ENCODE assay signal across 26 mouse cellular contexts in genomic region chr11:112587386-112587785, GRCm38 (mm10).
"Had no signal": no experiment of that assay in that cellular context is flagged by ENCODE, and none has a peak within 500 bp of the region (broad histone marks: within the 10 kb centered on the region; RNA-seq: fewer than 3 reads in every experiment).

No protein-coding gene starts in this region.

- H3K36me3 ChIP-seq: embryonic facial prominence, embryonic 12.5 days; embryonic facial prominence, embryonic 13.5 days; embryonic facial prominence, embryonic 15.5 days; forebrain, embryonic 10.5 days; forebrain, embryonic 12.5 days; forebrain, embryonic 15.5 days; heart, embryonic 10.5 days had no signal

- H3K27me3 ChIP-seq: embryonic facial prominence, embryonic 12.5 days; embryonic facial prominence, embryonic 13.5 days; embryonic facial prominence, embryonic 15.5 days; forebrain, embryonic 13.5 days; forebrain, embryonic 15.5 days had no signal

- DNase-seq: cerebellum, adult 9-10 months; cerebellum, adult 9-11 months; cerebellum, postnatal 10 days; cerebellum, postnatal 14 days; cerebellum, postnatal 25 days; cerebellum, postnatal 36 days; embryo, embryonic 11 days; forebrain, postnatal 0 days; gastrocnemius, adult 2 months; gastrocnemius, postnatal 10 days; gastrocnemius, postnatal 14 days; gastrocnemius, postnatal 25 days; gastrocnemius, postnatal 36 days; heart, adult 18-20 months; heart, adult 2 months had no signal

- H3K9ac ChIP-seq: embryonic facial prominence, embryonic 12.5 days; embryonic facial prominence, embryonic 13.5 days; embryonic facial prominence, embryonic 15.5 days; forebrain, embryonic 12.5 days; forebrain, embryonic 13.5 days; forebrain, embryonic 15.5 days; forebrain, postnatal 0 days had no signal

- H3K27ac ChIP-seq: embryonic facial prominence, embryonic 12.5 days; embryonic facial prominence, embryonic 13.5 days; embryonic facial prominence, embryonic 15.5 days; forebrain, embryonic 10.5 days; forebrain, embryonic 12.5 days; forebrain, embryonic 13.5 days; forebrain, embryonic 15.5 days; gastrocnemius, adult 2 months; heart, adult 2 months; heart, embryonic 10.5 days had no signal

- H3K9me3 ChIP-seq: embryonic facial prominence, embryonic 13.5 days; embryonic facial prominence, embryonic 15.5 days; forebrain, embryonic 13.5 days; forebrain, embryonic 15.5 days had no signal

- H3K4me3 ChIP-seq: embryonic facial prominence, embryonic 12.5 days; embryonic facial prominence, embryonic 13.5 days; embryonic facial prominence, embryonic 15.5 days; erythroblast, embryonic 14.5 days; forebrain, embryonic 10.5 days; forebrain, embryonic 12.5 days; forebrain, embryonic 13.5 days; forebrain, embryonic 15.5 days; gastrocnemius, adult 2 months; heart, adult 2 months; heart, embryonic 10.5 days had no signal

- ATAC-seq: forebrain, embryonic 13.5 days; forebrain, embryonic 14.5 days; forebrain, embryonic 15.5 days; forebrain, embryonic 16.5 days; forebrain, postnatal 0 days had no signal

- H3K4me2 ChIP-seq: embryonic facial prominence, embryonic 12.5 days; embryonic facial prominence, embryonic 13.5 days; embryonic facial prominence, embryonic 15.5 days; forebrain, embryonic 12.5 days; forebrain, embryonic 13.5 days; forebrain, embryonic 15.5 days had no signal

- H3K4me1 ChIP-seq: embryonic facial prominence, embryonic 12.5 days; embryonic facial prominence, embryonic 13.5 days; embryonic facial prominence, embryonic 15.5 days; heart, embryonic 10.5 days had no signal
